35 mouse cellular contexts compared by ENCODE assay signal in genomic region chr9:116081781-116082180, GRCm38 (mm10).
"Had no signal": no experiment of that assay in that cellular context is flagged by ENCODE, and none has a peak within 500 bp of the region (broad histone marks: within the 10 kb centered on the region; RNA-seq: fewer than 3 reads in every experiment).

No protein-coding gene starts in this region.

- H3K4me3 ChIP-seq: heart, embryonic 10.5 days; heart, embryonic 12.5 days; heart, embryonic 13.5 days; heart, embryonic 15.5 days; hindbrain, embryonic 10.5 days; hindbrain, embryonic 12.5 days; hindbrain, embryonic 13.5 days; hindbrain, embryonic 15.5 days; intestine, embryonic 15.5 days; kidney, embryonic 15.5 days; layer of hippocampus, adult 2 months; left cerebral cortex, adult 2 months had no signal

- H3K27me3 ChIP-seq: heart, embryonic 12.5 days; heart, embryonic 13.5 days; heart, embryonic 15.5 days; hindbrain, embryonic 12.5 days; hindbrain, embryonic 13.5 days; hindbrain, embryonic 15.5 days; intestine, embryonic 15.5 days; kidney, embryonic 15.5 days had no signal

- DNase-seq: heart, postnatal 10 days; heart, postnatal 14 days; heart, postnatal 36 days; heart, postnatal 4 days; kidney, adult 11 months; kidney, adult 18-20 months; kidney, adult 2 months; kidney, adult 8-10 months; kidney, adult 9 months; kidney, postnatal 10 days; kidney, postnatal 14 days; kidney, postnatal 36 days; kidney, postnatal 4 days; layer of hippocampus, adult 9-11 months; layer of hippocampus, postnatal 36 days had no signal

- H3K4me1 ChIP-seq: heart, embryonic 10.5 days; heart, embryonic 12.5 days; heart, embryonic 13.5 days; heart, embryonic 15.5 days; hindbrain, embryonic 10.5 days; hindbrain, embryonic 12.5 days; hindbrain, embryonic 15.5 days; intestine, embryonic 15.5 days had no signal

- H3K36me3 ChIP-seq: heart, embryonic 10.5 days; heart, embryonic 12.5 days; heart, embryonic 13.5 days; heart, embryonic 15.5 days; hindbrain, embryonic 10.5 days; hindbrain, embryonic 12.5 days; hindbrain, embryonic 13.5 days; hindbrain, embryonic 15.5 days; intestine, embryonic 15.5 days; kidney, embryonic 15.5 days had no signal

- H3K4me2 ChIP-seq: heart, embryonic 11.5 days; heart, embryonic 12.5 days; heart, embryonic 13.5 days; heart, embryonic 15.5 days; hindbrain, embryonic 12.5 days; hindbrain, embryonic 13.5 days; hindbrain, embryonic 14.5 days; hindbrain, embryonic 15.5 days; intestine, embryonic 15.5 days; kidney, embryonic 15.5 days had no signal

- H3K9me3 ChIP-seq: heart, embryonic 10.5 days; heart, embryonic 12.5 days; heart, embryonic 13.5 days; heart, embryonic 15.5 days; hindbrain, embryonic 10.5 days; hindbrain, embryonic 12.5 days; hindbrain, embryonic 13.5 days; hindbrain, embryonic 15.5 days; intestine, embryonic 15.5 days; kidney, embryonic 15.5 days had no signal

- ATAC-seq: hindbrain, embryonic 16.5 days; hindbrain, postnatal 0 days; inflammation-experienced regulatory T-cells, adult 6 months; intestine, embryonic 15.5 days; intestine, embryonic 16.5 days; intestine, postnatal 0 days had no signal

- H3K9ac ChIP-seq: heart, embryonic 12.5 days; heart, embryonic 13.5 days; heart, embryonic 15.5 days; hindbrain, embryonic 12.5 days; hindbrain, embryonic 13.5 days; hindbrain, embryonic 14.5 days; hindbrain, embryonic 15.5 days; intestine, embryonic 15.5 days; kidney, embryonic 15.5 days had no signal

- H3K27ac ChIP-seq: heart, embryonic 10.5 days; heart, embryonic 13.5 days; heart, embryonic 15.5 days; hindbrain, embryonic 10.5 days; hindbrain, embryonic 12.5 days; hindbrain, embryonic 13.5 days; hindbrain, embryonic 14.5 days; hindbrain, embryonic 15.5 days; hindbrain, postnatal 0 days; intestine, embryonic 15.5 days; kidney, embryonic 15.5 days; kidney, postnatal 0 days; layer of hippocampus, adult 2 months; left cerebral cortex, adult 2 months had no signal
